ENCODE assay signal across 22 mouse cellular contexts in the genomic region with DNA sequence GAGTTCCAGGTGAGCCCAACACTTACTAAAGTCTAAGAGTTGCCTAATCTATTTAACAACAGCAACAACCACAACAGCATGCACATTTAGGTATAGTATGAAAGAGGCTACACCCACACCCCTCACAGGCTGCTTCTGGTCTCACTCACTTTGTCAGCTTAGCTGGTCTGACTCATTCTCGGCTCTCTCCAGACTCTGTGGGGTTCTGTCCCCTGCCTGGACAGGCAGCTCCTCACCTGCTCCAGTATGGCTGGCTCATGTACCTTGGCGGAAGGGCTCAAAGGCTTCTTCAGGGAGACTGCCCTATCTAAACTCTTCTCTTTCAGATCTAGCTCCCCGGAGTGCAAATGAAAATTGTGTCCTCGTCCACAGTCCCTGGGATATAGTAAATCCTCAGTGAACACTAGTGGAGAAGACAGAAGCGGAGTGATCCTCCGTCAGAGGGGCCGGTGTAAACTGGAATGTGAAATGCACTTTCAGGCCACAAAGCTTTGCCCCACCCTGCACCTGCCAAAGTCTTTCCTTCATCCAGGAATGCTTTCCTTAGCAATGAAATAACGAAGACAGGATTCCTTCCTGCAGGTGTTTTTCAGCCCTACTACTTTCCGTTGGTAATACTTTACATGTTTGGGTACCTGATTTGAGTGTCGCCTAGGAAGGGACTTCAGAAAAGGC. TPM values are rescaled to one million over a fixed set of nuclear protein-coding genes. Genes with fewer than 3 reads are reported as not detected.
DNase-seq lines count a peak whose midpoint lies in the region; ATAC-seq and TF ChIP-seq lines count a peak whose summit lies in the region.
"Had no signal": no experiment of that assay in that cellular context is flagged by ENCODE, and none has a peak within 500 bp of the region (broad histone marks: within the 10 kb centered on the region; RNA-seq: fewer than 3 reads in every experiment).

No protein-coding gene starts in this region.

- no peak for TF ChIP-seq POLR2A in ES-Bruce4 (IDR thresholded peaks at IDR 0.05; ENCODE audit: insufficient read depth, low read length)

- intact Hi-C loops in heart, postnatal 36 days (cut with DNase I) = no loop called here

- in situ Hi-C loops in ES-E14 (cut with MboI; ENCODE audit: low sequenced_read_pairs in 2 of 2, unreplicated experiment in 2 of 2) = no loop called here

- H3K27ac ChIP-seq in ES-Bruce4 (ENCODE audit: insufficient read depth, low read length) = peak overlapping the region; percentile 92
- H3K27ac ChIP-seq in ES-E14 (ENCODE audit: insufficient read depth, low read depth, low read length, poor library complexity, severe bottlenecking) = peak overlapping the region; percentile 64
- peak overlapping the region; percentile 35; the same call in 1 of the 2 replicates for H3K27ac ChIP-seq in neural tube, embryonic 13.5 days (replicated peaks)
- no peak overlapping the region for H3K27ac ChIP-seq in intestine, embryonic 15.5 days
- H3K27ac ChIP-seq: embryonic facial prominence, embryonic 10.5 days; heart, embryonic 15.5 days; hindbrain, embryonic 10.5 days; hindbrain, embryonic 15.5 days had no signal

- H3K4me3 ChIP-seq in ES-Bruce4 (ENCODE audit: low read depth, low read length) = no peak overlapping the region
- H3K4me3 ChIP-seq in ES-E14 (ENCODE audit: insufficient read depth in 1 of 2, low read depth in 1 of 2, low read length in 2 of 2, poor library complexity in 1 of 2, severe bottlenecking in 1 of 2) = peak overlapping the region; percentile 6 to 22; a peak in 3 of 4 replicates
- H3K4me3 ChIP-seq in neural tube, embryonic 13.5 days = no peak overlapping the region
- H3K4me3 ChIP-seq in intestine, embryonic 15.5 days (replicated peaks) = no peak overlapping the region
- H3K4me3 ChIP-seq: embryonic facial prominence, embryonic 10.5 days; forebrain, embryonic 12.5 days; heart, embryonic 15.5 days; hindbrain, embryonic 10.5 days; hindbrain, embryonic 15.5 days had no signal

- peak overlapping the region; percentile 6 for H3K9ac ChIP-seq in ES-Bruce4 (ENCODE audit: low read depth, poor library complexity, severe bottlenecking)
- 0 out of 2 replicates have a peak overlapping the region, but pooled peaks have one; percentile 35 for H3K9ac ChIP-seq in ES-E14 (ENCODE audit: insufficient read depth, low read depth, low read length, poor library complexity, severe bottlenecking)
- H3K9ac ChIP-seq in neural tube, embryonic 13.5 days = no peak overlapping the region
- no peak overlapping the region for H3K9ac ChIP-seq in intestine, embryonic 15.5 days
- H3K9ac ChIP-seq: forebrain, embryonic 12.5 days; heart, embryonic 15.5 days; hindbrain, embryonic 15.5 days had no signal

- ATAC-seq in neural tube, embryonic 13.5 days (ENCODE audit: low read depth) = no peak
- no peak for ATAC-seq in intestine, embryonic 15.5 days
- ATAC-seq: activated CD4-positive, CD25-positive, alpha-beta regulatory T cell, adult 4 months; forebrain, embryonic 16.5 days; intestine, postnatal 0 days had no signal

- TF ChIP-seq CTCF in ES-Bruce4 (IDR thresholded peaks at IDR 0.05; ENCODE audit: low read depth, low read length) = no peak

- TF ChIP-seq EP300 in ES-Bruce4 (IDR thresholded peaks at IDR 0.05; ENCODE audit: insufficient read depth, low read depth, low read length) = peak; percentile 33; the same call in 1 of the 2 replicates

- peak; percentile 21 for DNase-seq in lung, postnatal 36 days
- no peak for DNase-seq in lung, postnatal 14 days
- no peak for DNase-seq in ES-E14 (ENCODE audit: low read depth, low spot score)
- no peak for DNase-seq in heart, postnatal 36 days
- DNase-seq: adrenal gland, postnatal 14 days; cerebellum, adult 18-20 months; cerebellum, postnatal 10 days; gastrocnemius, postnatal 10 days; heart, adult 18-20 months; heart, postnatal 14 days had no signal

- no peaks in the 10 kb centered on the region for H3K27me3 ChIP-seq in ES-Bruce4 (ENCODE audit: control insufficient read depth, insufficient read depth, low read length, poor library complexity, severe bottlenecking)
- no peaks in the 10 kb centered on the region; the same call in 1 of the 2 replicates for H3K27me3 ChIP-seq in neural tube, embryonic 13.5 days
- H3K27me3 ChIP-seq in intestine, embryonic 15.5 days (replicated peaks) = no peaks in the 10 kb centered on the region; the same call in 1 of the 2 replicates
- H3K27me3 ChIP-seq: forebrain, embryonic 12.5 days; hindbrain, embryonic 15.5 days had no signal

- H3K9me3 ChIP-seq in ES-Bruce4 (replicated peaks; ENCODE audit: control insufficient read depth, insufficient read depth, low read length, poor library complexity, severe bottlenecking) (no peaks in the 10 kb centered on the region), ES-E14 (ENCODE audit: control insufficient read depth, insufficient read depth, low read depth, low read length) (no peaks in the 10 kb centered on the region)
- no peaks in the 10 kb centered on the region for H3K9me3 ChIP-seq in neural tube, embryonic 13.5 days
- no peaks in the 10 kb centered on the region for H3K9me3 ChIP-seq in intestine, embryonic 15.5 days
- H3K9me3 ChIP-seq: embryonic facial prominence, embryonic 10.5 days; forebrain, embryonic 12.5 days; heart, embryonic 15.5 days; hindbrain, embryonic 10.5 days; hindbrain, embryonic 15.5 days had no signal

- H3K4me1 ChIP-seq in ES-Bruce4 (ENCODE audit: control insufficient read depth, insufficient read depth, low read length) (peaks cover 2% of the 10 kb centered on the region), ES-E14 (ENCODE audit: control insufficient read depth in 2 of 2, insufficient read depth in 2 of 2, low read length in 2 of 2, poor library complexity in 1 of 2) (peaks cover 10 to 30% of the 10 kb centered on the region in 2 experiments)
- peaks cover 32% of the 10 kb centered on the region for H3K4me1 ChIP-seq in neural tube, embryonic 13.5 days (replicated peaks)
- no peaks in the 10 kb centered on the region for H3K4me1 ChIP-seq in intestine, embryonic 15.5 days (replicated peaks)

- 47% methylated on average over 10 of the region's 10 CpGs for WGBS in neural tube, embryonic 13.5 days
- 80% methylated on average over 10 of the region's 10 CpGs for WGBS in intestine, embryonic 15.5 days

- no peak overlapping the region for H3K4me2 ChIP-seq in neural tube, embryonic 13.5 days
- H3K4me2 ChIP-seq in intestine, embryonic 15.5 days (replicated peaks) = no peak overlapping the region
- H3K4me2 ChIP-seq: forebrain, embryonic 12.5 days; heart, embryonic 11.5 days; heart, embryonic 15.5 days; hindbrain, embryonic 15.5 days had no signal

- H3K36me3 ChIP-seq in ES-Bruce4 (ENCODE audit: control insufficient read depth, insufficient read depth, low read length, poor library complexity, severe bottlenecking) = 0 out of 2 replicates have a peak, but pooled peaks cover 2% of the 10 kb centered on the region
- H3K36me3 ChIP-seq in ES-E14 (ENCODE audit: control insufficient read depth, insufficient read depth, low read length, poor library complexity, severe bottlenecking) = peaks cover 3% of the 10 kb centered on the region; the same call in 1 of the 2 replicates
- H3K36me3 ChIP-seq in neural tube, embryonic 13.5 days = no peaks in the 10 kb centered on the region
- H3K36me3 ChIP-seq in intestine, embryonic 15.5 days = no peaks in the 10 kb centered on the region
- H3K36me3 ChIP-seq: embryonic facial prominence, embryonic 10.5 days; forebrain, embryonic 12.5 days; heart, embryonic 15.5 days; hindbrain, embryonic 10.5 days; hindbrain, embryonic 15.5 days had no signal

TF ChIP-seq in ES-E14, 5 proteins besides CTCF, POLR2A, EP300 and RAD21:
- no peak for TF ChIP-seq MAFK (IDR thresholded peaks at IDR 0.05; ENCODE audit: insufficient read depth, low read depth, low read length)
- no peak for TF ChIP-seq HCFC1 (IDR thresholded peaks at IDR 0.05; ENCODE audit: borderline replicate concordance, insufficient read depth, low read length)
- TF ChIP-seq ZC3H11A (IDR thresholded peaks at IDR 0.05; ENCODE audit: borderline replicate concordance, low read depth, low read length) = no peak
- TF ChIP-seq CHD2 (IDR thresholded peaks at IDR 0.05; ENCODE audit: low read depth, low read length) = no peak; the same call in 1 of the 2 replicates
- TF ChIP-seq ZNF384 (IDR thresholded peaks at IDR 0.05; ENCODE audit: low read depth, low read length) = no peak
TF ChIP-seq in ES-E14: peak in this region for 0.

RNA-seq across cellular contexts. Expression of a gene that starts 19.5 kb away (rescaled TPM):
- polyA plus RNA-seq in ES-Bruce4 (2011; ENCODE audit: insufficient read depth, insufficient read length, low read depth, missing spikeins) = 58.9 and 60.4 TPM in 2 replicates
- total RNA-seq in ES-E14 (2012; rRNA removed) = 22.5 and 26.4 TPM in 2 replicates
- 17.1 and 17.2 TPM in 2 replicates for polyA plus RNA-seq in neural tube, embryonic 13.5 days (2015; fragmentation: Nextera tagmentation; extraction: Ambion mirVana)
- polyA plus RNA-seq in intestine, embryonic 15.5 days (2015; fragmentation: Nextera tagmentation; extraction: Ambion mirVana) = 1.8 and 2.4 TPM in 2 replicates
- total RNA-seq in heart, postnatal 36 days (2021) = 1 to 10 TPM; 1.0 to 1.5 TPM
- polyA plus RNA-seq: activated CD4-positive, CD25-positive, alpha-beta regulatory T cell, adult 4 months had no signal

Comparison
In these comparisons a context has a peak if more than half of its experiments do, and no peak if none do; other contexts are left out.
1. H3K4me3 ChIP-seq: peak in ES-E14 (2 of 2); none in ES-Bruce4 (single experiment), neural tube, embryonic 13.5 days (single experiment) and intestine, embryonic 15.5 days (single experiment).
2. H3K9ac ChIP-seq: peak in ES-Bruce4 (single experiment) and ES-E14 (single experiment); none in neural tube, embryonic 13.5 days (single experiment) and intestine, embryonic 15.5 days (single experiment).